Mouse (Mus musculus): ENCODE measurements around the gene Rnpep.

- no peak for TF ChIP-seq MAZ (IDR thresholded peaks at IDR 0.05; ENCODE audit: low read depth, low read length)
- TF ChIP-seq CTCF (conservative IDR thresholded peaks at IDR 0.05 in 1 of 2, IDR thresholded peaks at IDR 0.05 in 1 of 2; ENCODE audit: low read depth in 2 of 2, low read length in 2 of 2), result no peak
Measured at GRCm38 (mm10) chr1:135286311-135286710, 2.4 kb upstream of the Rnpep start.

Measured in CH12.LX (cell line).